27 mouse cellular contexts compared by ENCODE assay signal in genomic region chr9:109909102-109909501, GRCm38 (mm10). TPM values are rescaled to one million over a fixed set of nuclear protein-coding genes. Genes with fewer than 3 reads are reported as not detected.
DNase-seq lines count a peak whose midpoint lies in the region; ATAC-seq and TF ChIP-seq lines count a peak whose summit lies in the region.
"Had no signal": no experiment of that assay in that cellular context is flagged by ENCODE, and none has a peak within 500 bp of the region (broad histone marks: within the 10 kb centered on the region; RNA-seq: fewer than 3 reads in every experiment).

No protein-coding gene starts in this region.

- H3K27ac ChIP-seq in midbrain, embryonic 11.5 days (ENCODE audit: low read depth, low read length), result no peak overlapping the region
- H3K27ac ChIP-seq in midbrain, embryonic 15.5 days, result no peak overlapping the region
- peak overlapping the region; percentile 73 for H3K27ac ChIP-seq in ES-E14 (ENCODE audit: insufficient read depth, low read depth, low read length, poor library complexity, severe bottlenecking)
- H3K27ac ChIP-seq in forebrain, postnatal 0 days (ENCODE audit: low read depth, low read length), result no peak overlapping the region
- H3K27ac ChIP-seq: embryonic facial prominence, embryonic 13.5 days; embryonic facial prominence, embryonic 15.5 days; forebrain, embryonic 10.5 days; forebrain, embryonic 12.5 days had no signal

- peak; percentile 45 to 61 for DNase-seq in adrenal gland, adult (ENCODE audit: inconsistent age in 2 of 2, low spot score in 1 of 2)
- DNase-seq in adrenal gland, postnatal 36 days, result no peak
- peak; percentile 57 for DNase-seq in midbrain, embryonic 11.5 days (ENCODE audit: low spot score, missing footprints)
- DNase-seq in ES-E14 (ENCODE audit: low read depth, low spot score), result no peak
- peak; percentile 55 for DNase-seq in ZHBTc4 (ENCODE audit: low read depth, low spot score)
- DNase-seq in natural killer cell, adult 2 months (ENCODE audit: low spot score in 2 of 2), result no peak
- no peak for DNase-seq in forebrain, postnatal 0 days
- DNase-seq: adrenal gland, postnatal 10 days; B cell, adult 2 months; cerebellum, adult 11 months; cerebellum, adult 18-20 months; cerebellum, adult 8-10 months; cerebellum, adult 9-11 months; cerebellum, postnatal 14 days; cerebellum, postnatal 36 days; embryo, embryonic 11 days had no signal

- no peaks in the 10 kb centered on the region for H3K4me1 ChIP-seq in midbrain, embryonic 11.5 days (ENCODE audit: control insufficient read depth, insufficient read depth, low read length)
- no peaks in the 10 kb centered on the region for H3K4me1 ChIP-seq in midbrain, embryonic 15.5 days
- peaks cover 0 to 8% of the 10 kb centered on the region in 2 experiments; a peak in 3 of 4 replicates for H3K4me1 ChIP-seq in ES-E14 (ENCODE audit: control insufficient read depth in 2 of 2, insufficient read depth in 2 of 2, low read length in 2 of 2, poor library complexity in 1 of 2)
- H3K4me1 ChIP-seq in forebrain, postnatal 0 days (ENCODE audit: insufficient read depth), result no peaks in the 10 kb centered on the region
- H3K4me1 ChIP-seq: embryonic facial prominence, embryonic 15.5 days; forebrain, embryonic 12.5 days had no signal

- H3K9ac ChIP-seq in midbrain, embryonic 11.5 days (ENCODE audit: low read length), result no peak overlapping the region
- H3K9ac ChIP-seq in midbrain, embryonic 15.5 days, result no peak overlapping the region
- no peak overlapping the region for H3K9ac ChIP-seq in ES-E14 (ENCODE audit: insufficient read depth, low read depth, low read length, poor library complexity, severe bottlenecking)
- no peak overlapping the region for H3K9ac ChIP-seq in forebrain, postnatal 0 days
- H3K9ac ChIP-seq: embryonic facial prominence, embryonic 13.5 days; embryonic facial prominence, embryonic 15.5 days; forebrain, embryonic 12.5 days had no signal

- H3K9me3 ChIP-seq in midbrain, embryonic 11.5 days (ENCODE audit: control insufficient read depth, low read length), result no peaks in the 10 kb centered on the region
- no peaks in the 10 kb centered on the region for H3K9me3 ChIP-seq in midbrain, embryonic 15.5 days
- H3K9me3 ChIP-seq in ES-E14 (ENCODE audit: control insufficient read depth, insufficient read depth, low read depth, low read length), result no peaks in the 10 kb centered on the region
- H3K9me3 ChIP-seq in forebrain, postnatal 0 days (ENCODE audit: low read length), result no peaks in the 10 kb centered on the region
- H3K9me3 ChIP-seq: embryonic facial prominence, embryonic 13.5 days; embryonic facial prominence, embryonic 15.5 days; forebrain, embryonic 10.5 days; forebrain, embryonic 12.5 days had no signal

- no peaks in the 10 kb centered on the region for H3K36me3 ChIP-seq in midbrain, embryonic 11.5 days (ENCODE audit: control insufficient read depth, insufficient read depth, low read length)
- no peaks in the 10 kb centered on the region for H3K36me3 ChIP-seq in midbrain, embryonic 15.5 days (replicated peaks)
- H3K36me3 ChIP-seq in ES-E14 (ENCODE audit: control insufficient read depth, insufficient read depth, low read length, poor library complexity, severe bottlenecking), result no peaks in the 10 kb centered on the region
- no peaks in the 10 kb centered on the region for H3K36me3 ChIP-seq in forebrain, postnatal 0 days (ENCODE audit: insufficient read depth)
- H3K36me3 ChIP-seq: embryonic facial prominence, embryonic 13.5 days; embryonic facial prominence, embryonic 15.5 days; forebrain, embryonic 10.5 days; forebrain, embryonic 12.5 days had no signal

- no peak overlapping the region for H3K4me3 ChIP-seq in midbrain, embryonic 11.5 days (ENCODE audit: low read depth, low read length)
- no peak overlapping the region for H3K4me3 ChIP-seq in midbrain, embryonic 15.5 days
- H3K4me3 ChIP-seq in ES-E14 (ENCODE audit: insufficient read depth in 1 of 2, low read depth in 1 of 2, low read length in 2 of 2, poor library complexity in 1 of 2, severe bottlenecking in 1 of 2), result no peak overlapping the region
- H3K4me3 ChIP-seq in forebrain, postnatal 0 days (ENCODE audit: low read depth, low read length), result no peak overlapping the region
- H3K4me3 ChIP-seq: embryonic facial prominence, embryonic 13.5 days; embryonic facial prominence, embryonic 15.5 days; erythroblast, embryonic 14.5 days; forebrain, embryonic 10.5 days; forebrain, embryonic 12.5 days had no signal

- ATAC-seq in midbrain, embryonic 11.5 days (ENCODE audit: low FRiP score), result no peak
- ATAC-seq in midbrain, embryonic 15.5 days (replicated peaks), result no peak
- ATAC-seq in forebrain, postnatal 0 days, result no peak
- ATAC-seq: CD4-positive, CD25-positive, alpha-beta regulatory T cell, adult 4 months; forebrain, embryonic 14.5 days; forebrain, embryonic 16.5 days had no signal

- WGBS in midbrain, embryonic 11.5 days, result 83% methylated on average over 8 of the region's 8 CpGs
- WGBS in midbrain, embryonic 15.5 days, result 83% methylated on average over 8 of the region's 8 CpGs
- WGBS in forebrain, postnatal 0 days, result 84% methylated on average over 8 of the region's 8 CpGs

- no peaks in the 10 kb centered on the region for H3K27me3 ChIP-seq in midbrain, embryonic 11.5 days (ENCODE audit: control insufficient read depth, insufficient read depth, low read length)
- H3K27me3 ChIP-seq in midbrain, embryonic 15.5 days (replicated peaks), result no peaks in the 10 kb centered on the region
- no peaks in the 10 kb centered on the region for H3K27me3 ChIP-seq in forebrain, postnatal 0 days (ENCODE audit: insufficient read depth, low read length)
- H3K27me3 ChIP-seq: CH12.LX; embryonic facial prominence, embryonic 13.5 days; embryonic facial prominence, embryonic 15.5 days; forebrain, embryonic 12.5 days had no signal

- no peak overlapping the region for H3K4me2 ChIP-seq in midbrain, embryonic 11.5 days
- no peak overlapping the region for H3K4me2 ChIP-seq in midbrain, embryonic 15.5 days
- H3K4me2 ChIP-seq in forebrain, postnatal 0 days (ENCODE audit: low read depth), result no peak overlapping the region
- H3K4me2 ChIP-seq: embryonic facial prominence, embryonic 13.5 days; embryonic facial prominence, embryonic 15.5 days; forebrain, embryonic 12.5 days had no signal

- no peak for TF ChIP-seq CTCF in forebrain, postnatal 0 days (IDR thresholded peaks at IDR 0.05; ENCODE audit: low read depth)

- in situ Hi-C loops in ES-E14 (cut with MboI; ENCODE audit: low sequenced_read_pairs in 2 of 2, unreplicated experiment in 2 of 2), result no loop called here

TF ChIP-seq in ES-E14, 5 proteins besides CTCF, POLR2A, EP300 and RAD21:
- no peak for TF ChIP-seq HCFC1 (IDR thresholded peaks at IDR 0.05; ENCODE audit: borderline replicate concordance, insufficient read depth, low read length)
- TF ChIP-seq ZC3H11A (IDR thresholded peaks at IDR 0.05; ENCODE audit: borderline replicate concordance, low read depth, low read length), result no peak
- no peak for TF ChIP-seq CHD2 (IDR thresholded peaks at IDR 0.05; ENCODE audit: low read depth, low read length)
- TF ChIP-seq MAFK (IDR thresholded peaks at IDR 0.05; ENCODE audit: insufficient read depth, low read depth, low read length), result no peak
- TF ChIP-seq ZNF384 (IDR thresholded peaks at IDR 0.05; ENCODE audit: low read depth, low read length), result no peak

RNA-seq across cellular contexts. Expression of gene Map4, which starts 22.2 kb away (rescaled TPM):
- total RNA-seq in adrenal gland, postnatal 36 days (2021), result 10 to 100 TPM; 75.6 to 96.8 TPM
- polyA plus RNA-seq in midbrain, embryonic 11.5 days (2014; fragmentation: Nextera tagmentation; extraction: Ambion mirVana), result 80.1 and 81.4 TPM in 2 replicates
- polyA plus RNA-seq in midbrain, embryonic 15.5 days (2015; fragmentation: Nextera tagmentation; extraction: Ambion mirVana), result 167 and 181 TPM in 2 replicates
- 56.7 and 61.4 TPM in 2 replicates for total RNA-seq in ES-E14 (2012; rRNA removed)
- total RNA-seq in forebrain, postnatal 0 days (2014; rRNA removed), result 226 and 237 TPM in 2 replicates
- polyA plus RNA-seq in forebrain, postnatal 0 days (2015; fragmentation: Nextera tagmentation; extraction: Ambion mirVana), result 158 and 201 TPM in 2 replicates

RNA-seq across cellular contexts. Expression of gene Cdc25a, which starts 33.7 kb away (rescaled TPM):
- 10 to 100 TPM; 10.1 to 17.6 TPM for total RNA-seq in adrenal gland, postnatal 36 days (2021)
- polyA plus RNA-seq in midbrain, embryonic 11.5 days (2014; fragmentation: Nextera tagmentation; extraction: Ambion mirVana), result 33.6 and 36.9 TPM in 2 replicates
- polyA plus RNA-seq in midbrain, embryonic 15.5 days (2015; fragmentation: Nextera tagmentation; extraction: Ambion mirVana), result 12.4 and 14.7 TPM in 2 replicates
- total RNA-seq in ES-E14 (2012; rRNA removed), result 48.5 and 58.3 TPM in 2 replicates
- total RNA-seq in forebrain, postnatal 0 days (2014; rRNA removed), result 14.4 and 16.1 TPM in 2 replicates
- polyA plus RNA-seq in forebrain, postnatal 0 days (2015; fragmentation: Nextera tagmentation; extraction: Ambion mirVana), result 7.7 and 8.7 TPM in 2 replicates

RNA-seq across cellular contexts. Expression of gene Camp, which starts 59.7 kb away (rescaled TPM):
- total RNA-seq in adrenal gland, postnatal 36 days (2021), result under 1 TPM in 1 of 2 experiments, not detected in 1; 0.56 TPM
- polyA plus RNA-seq in midbrain, embryonic 11.5 days (2014; fragmentation: Nextera tagmentation; extraction: Ambion mirVana), result 0.25 and 0.30 TPM in 2 replicates
- polyA plus RNA-seq in midbrain, embryonic 15.5 days (2015; fragmentation: Nextera tagmentation; extraction: Ambion mirVana), result 2.6 TPM in 1 of 2 replicates, not detected in the other
- not detected in 2 replicates for total RNA-seq in ES-E14 (2012; rRNA removed)
- 0.85 TPM in 1 of 2 replicates, not detected in the other for total RNA-seq in forebrain, postnatal 0 days (2014; rRNA removed)
- 0.35 and 1.4 TPM in 2 replicates for polyA plus RNA-seq in forebrain, postnatal 0 days (2015; fragmentation: Nextera tagmentation; extraction: Ambion mirVana)
- total RNA-seq: CH12.LX, MEL had no signal
- polyA plus RNA-seq: CD4-positive, CD25-positive, alpha-beta regulatory T cell, adult 4 months; forebrain, embryonic 10.5 days; forebrain, embryonic 14.5 days; forebrain, embryonic 16.5 days had no signal

Comparison
In these comparisons a context has a peak if more than half of its experiments do, and no peak if none do; other contexts are left out.
1. DNase-seq: peak in adrenal gland, adult (2 of 2), midbrain, embryonic 11.5 days (single experiment) and ZHBTc4 (single experiment); none in adrenal gland, postnatal 36 days (0 of 2), ES-E14 (single experiment), natural killer cell, adult 2 months (0 of 2) and forebrain, postnatal 0 days (single experiment).